Mouse (Mus musculus): ENCODE data around the gene Immp2l. TPM values are rescaled to one million over a fixed set of nuclear protein-coding genes. Genes with fewer than 3 reads are reported as not detected.

The Immp2l gene
- total and polyA plus RNA-seq, 3 experiments: 2.3 to 20.2 (median 16.5) TPM

GRCm38 (mm10) chr12:41182856-41183255 is 159.0 kb downstream of the Immp2l start:
- no peak for DNase-seq

GRCm38 (mm10) chr12:41185060-41185459 is 161.2 kb downstream of the Immp2l start:
- DNase-seq: no peak

GRCm38 (mm10) chr12:41185509-41185908 is 161.6 kb downstream of the Immp2l start:
- DNase-seq: no peak

- DNase-seq: no peak
Measured at GRCm38 (mm10) chr12:41192829-41193228, 168.9 kb downstream of the Immp2l start.

- no peak for DNase-seq
Measured at GRCm38 (mm10) chr12:41196374-41196773, 172.5 kb downstream of the Immp2l start.

GRCm38 (mm10) chr12:41215186-41215585 is 191.3 kb downstream of the Immp2l start:
- no peak for DNase-seq

- no peak for DNase-seq
Measured at GRCm38 (mm10) chr12:41221893-41222292, 198.0 kb downstream of the Immp2l start.

- peak; percentile 59 for DNase-seq
Measured at GRCm38 (mm10) chr12:41223686-41224085, 199.8 kb downstream of the Immp2l start.

GRCm38 (mm10) chr12:41224538-41224937 is 200.6 kb downstream of the Immp2l start:
- DNase-seq: no peak

- no peak for DNase-seq
Measured at GRCm38 (mm10) chr12:41231966-41232365, 208.1 kb downstream of the Immp2l start.

- DNase-seq: no peak
Measured at GRCm38 (mm10) chr12:41237880-41238279, 214.0 kb downstream of the Immp2l start.

- DNase-seq: peak; percentile 28
Measured at GRCm38 (mm10) chr12:41241221-41241620, 217.3 kb downstream of the Immp2l start.

- DNase-seq: no peak
Measured at GRCm38 (mm10) chr12:41248254-41248653, 224.4 kb downstream of the Immp2l start.

GRCm38 (mm10) chr12:41250123-41250522 is 226.2 kb downstream of the Immp2l start:
- DNase-seq: no peak

GRCm38 (mm10) chr12:41257905-41258304 is 234.0 kb downstream of the Immp2l start:
- no peak for DNase-seq

GRCm38 (mm10) chr12:41259608-41260007 is 235.7 kb downstream of the Immp2l start:
- no peak for DNase-seq

GRCm38 (mm10) chr12:41274136-41274535 is 250.2 kb downstream of the Immp2l start:
- DNase-seq: no peak

- no peak for DNase-seq
Measured at GRCm38 (mm10) chr12:41275361-41275760, 251.5 kb downstream of the Immp2l start.

- DNase-seq: no peak
Measured at GRCm38 (mm10) chr12:41277896-41278295, 254.0 kb downstream of the Immp2l start.

- no peak for DNase-seq
Measured at GRCm38 (mm10) chr12:41289047-41289446, 265.2 kb downstream of the Immp2l start.

GRCm38 (mm10) chr12:41307015-41307414 is 283.1 kb downstream of the Immp2l start:
- DNase-seq: no peak

GRCm38 (mm10) chr12:41308726-41309680 is 285.1 kb downstream of the Immp2l start:
- DNase-seq: no peak

- DNase-seq: no peak
Measured at GRCm38 (mm10) chr12:41313391-41313790, 289.5 kb downstream of the Immp2l start.

All from adrenal gland, adult 2 months (tissue).